Mouse (Mus musculus) CH12.LX (cell line): ENCODE measurements around the gene Cyp4x1. TPM values are rescaled to one million over a fixed set of nuclear protein-coding genes. Genes with fewer than 3 reads are reported as not detected.

Experiments
- DNase-seq: peaks from one replicate; pipeline ENCODE4 v3.0.0-alpha.2; 2013; ENCODE audit errors: extremely low read depth
- H3K27ac ChIP-seq: 2 replicates; pipeline ENCODE4 v1.5.1; 2012; ENCODE audit warnings: low read depth, mild to moderate bottlenecking, control low read depth, moderate library complexity; ENCODE audit not compliant: insufficient read depth
- H3K27me3 ChIP-seq: replicated peaks from 2 replicates; pipeline ENCODE3; 2012; ENCODE audit warnings: inconsistent platforms
- H3K36me3 ChIP-seq, 2 experiments: replicated peaks in 1 of 2; 2 replicates each; pipeline versions ENCODE3 to v1.6.1; 2012; ENCODE audit warnings: inconsistent platforms in 1 of 2, low read length in 1 of 2, mild to moderate bottlenecking in 1 of 2, mixed read lengths in 1 of 2, moderate library complexity in 1 of 2; ENCODE audit not compliant: control insufficient read depth in 1 of 2, insufficient read depth in 1 of 2
- H3K4me1 ChIP-seq, 2 experiments: 2 replicates each; pipeline ENCODE4 v1.6.1; 2012; ENCODE audit warnings: inconsistent platforms in 1 of 2, moderate library complexity in 1 of 2; ENCODE audit not compliant: insufficient read depth in 2 of 2, control insufficient read depth in 1 of 2
- H3K4me2 ChIP-seq: 2 replicates; pipeline ENCODE4 v1.6.1; 2012; ENCODE audit warnings: low read depth, mild to moderate bottlenecking, control low read depth; ENCODE audit not compliant: poor library complexity, insufficient read depth, severe bottlenecking
- H3K4me3 ChIP-seq, 3 experiments: fragments of 150-350 bp in 1 of 3; sonication (generic) in 1 of 3; replicated peaks in 1 of 3; 2 replicates each; pipeline versions ENCODE3 to v1.5.1; 2011 to 2012; ENCODE audit warnings: low read depth in 2 of 3, low read length in 2 of 3, mild to moderate bottlenecking in 2 of 3, moderate library complexity in 2 of 3, control low read depth in 1 of 3, improper control_type of control experiment in 1 of 3, inconsistent platforms in 1 of 3, mixed read lengths in 1 of 3; ENCODE audit not compliant: poor library complexity in 1 of 3
- H3K79me2 ChIP-seq: replicated peaks from 2 replicates; pipeline ENCODE4 v1.6.1; 2012; ENCODE audit warnings: mild to moderate bottlenecking, moderate library complexity; ENCODE audit not compliant: control insufficient read depth, poor library complexity, insufficient read depth, severe bottlenecking; ENCODE audit errors: extremely low read depth
- H3K9ac ChIP-seq: 2 replicates; pipeline ENCODE4 v1.6.1; 2012; ENCODE audit warnings: low read depth, mild to moderate bottlenecking, control low read depth, moderate library complexity; ENCODE audit not compliant: insufficient read depth
- H3K9me3 ChIP-seq: replicated peaks from 2 replicates; pipeline ENCODE3; 2012; ENCODE audit warnings: low read length, inconsistent platforms, mixed read lengths
- CTCF ChIP-seq, 2 experiments: IDR thresholded peaks in 1 of 2; conservative IDR thresholded peaks in 1 of 2; 2 replicates each; pipeline ENCODE4 v1.5.1; 2011 to 2012; ENCODE audit warnings: low read depth in 2 of 2, low read length in 2 of 2, improper control_type of control experiment in 1 of 2, inconsistent platforms in 1 of 2, mild to moderate bottlenecking in 1 of 2, moderate library complexity in 1 of 2
- E2F4 ChIP-seq: IDR thresholded peaks from 2 replicates; pipeline ENCODE4 v1.6.1; 2011; ENCODE audit warnings: low read depth, low read length, improper control_type of control experiment; ENCODE audit not compliant: insufficient replicate concordance
- ETS1 ChIP-seq: conservative IDR thresholded peaks from 2 replicates; pipeline ENCODE4 v1.6.1; 2012; ENCODE audit warnings: low read depth, mild to moderate bottlenecking, inconsistent platforms, low read length, improper control_type of control experiment, moderate library complexity
- HCFC1 ChIP-seq: IDR thresholded peaks from 2 replicates; pipeline ENCODE4 v1.6.1; 2012; ENCODE audit warnings: low read depth, mild to moderate bottlenecking, inconsistent platforms, low read length, improper control_type of control experiment
- IRF4 ChIP-seq: IDR thresholded peaks from 2 replicates; pipeline ENCODE4 v1.6.1; 2014; ENCODE audit warnings: low read depth, mild to moderate bottlenecking, inconsistent platforms, low read length, improper control_type of control experiment
- MAFK ChIP-seq: IDR thresholded peaks from 2 replicates; pipeline ENCODE4 v1.6.1; 2011; ENCODE audit warnings: low read length, improper control_type of control experiment; ENCODE audit not compliant: insufficient replicate concordance
- MEF2A ChIP-seq: IDR thresholded peaks from 2 replicates; pipeline ENCODE4 v1.6.1; 2014; ENCODE audit warnings: low read depth, mild to moderate bottlenecking, inconsistent platforms, low read length, improper control_type of control experiment, borderline replicate concordance
- NRF1 ChIP-seq: IDR thresholded peaks from 2 replicates; pipeline ENCODE4 v1.6.1; 2014; ENCODE audit warnings: low read depth, mild to moderate bottlenecking, inconsistent platforms, low read length, improper control_type of control experiment, moderate library complexity
- PAX5 ChIP-seq: IDR thresholded peaks from 2 replicates; pipeline ENCODE4 v1.6.1; 2012; ENCODE audit warnings: low read length, inconsistent platforms, mixed read lengths
- POLR2A ChIP-seq: IDR thresholded peaks from 2 replicates; pipeline ENCODE4 v1.6.1; 2011; ENCODE audit warnings: low read depth, mild to moderate bottlenecking, improper control_type of control experiment, low read length
- RAD21 ChIP-seq: IDR thresholded peaks from 2 replicates; pipeline ENCODE4 v1.6.1; 2011; ENCODE audit warnings: low read depth, mild to moderate bottlenecking, low read length, improper control_type of control experiment, moderate library complexity
- RCOR1 ChIP-seq: conservative IDR thresholded peaks from 2 replicates; pipeline ENCODE4 v1.6.1; 2012; ENCODE audit warnings: low read depth, mild to moderate bottlenecking, inconsistent platforms, low read length, improper control_type of control experiment
- TCF12 ChIP-seq: IDR thresholded peaks from 2 replicates; pipeline ENCODE4 v1.6.1; 2014; ENCODE audit warnings: low read depth, mild to moderate bottlenecking, inconsistent platforms, low read length, improper control_type of control experiment
- UBTF ChIP-seq: IDR thresholded peaks from 2 replicates; pipeline ENCODE4 v1.6.1; 2012; ENCODE audit warnings: low read depth, mild to moderate bottlenecking, inconsistent platforms, low read length, improper control_type of control experiment, moderate library complexity
- USF1 ChIP-seq: IDR thresholded peaks from 2 replicates; pipeline ENCODE4 v1.6.1; 2014; ENCODE audit warnings: low read depth, mild to moderate bottlenecking, inconsistent platforms, low read length, improper control_type of control experiment
- ZC3H11A ChIP-seq: IDR thresholded peaks from 2 replicates; pipeline ENCODE4 v1.6.1; 2012; ENCODE audit warnings: low read depth, mild to moderate bottlenecking, inconsistent platforms, low read length, improper control_type of control experiment
- dilution Hi-C: fragments of 300-500 bp; cut with MboI; formaldehyde crosslinking; loops from 2 replicates; pipeline ENCODE4 v1.14.3; 2020; ENCODE audit warnings: low sequenced_read_pairs; ENCODE audit not compliant: extremely low pct_unique_long_range_greater_than_20kb, extremely low pct_ligation_motif_present
- in situ Hi-C: fragments of 300-500 bp; cut with MboI; formaldehyde crosslinking; loops from 3 replicates; pipeline ENCODE4 v1.14.3; 2019; ENCODE audit warnings: low sequenced_read_pairs, low pct_ligation_motif_present, low pct_unique_long_range_greater_than_20kb, mixed read lengths
- polyA plus RNA-seq: library from polyadenylated mRNA; unstranded; fragments of >175 nt; gene quantifications from 2 replicates; pipeline ENCODE4 v1.2.1, GENCODE M21; 2012; ENCODE audit warnings: low read depth; ENCODE audit not compliant: insufficient read length
- total RNA-seq, 2 experiments: library from RNA; depleted of rRNA; stranded (reverse); fragments of 300-350 nt in 1 of 2; fragments of >200 nt in 1 of 2; gene quantifications; 2 replicates each; pipeline ENCODE4 v1.2.3; 2012 to 2014

The Cyp4x1 gene
- total and polyA plus RNA-seq, 3 experiments = 0.07 TPM; not detected in 2

GRCm38 (mm10) chr4:115119642-115120041, 14.4 kb downstream of the Cyp4x1 start:
- dilution Hi-C loops = no loop called here

GRCm38 (mm10) chr4:115113266-115113665, 20.8 kb downstream of the Cyp4x1 start:
- dilution Hi-C loops = no loop called here
- no peak for TF ChIP-seq ZC3H11A
- no peak for TF ChIP-seq RCOR1
- peak in 1 of 2 experiments; percentile 40; a peak in 2 of 4 replicates for TF ChIP-seq CTCF (conservative IDR thresholded peaks at IDR 0.05 in 1 of 2, IDR thresholded peaks at IDR 0.05 in 1 of 2; ENCODE audit: low read depth in 2 of 2, low read length in 2 of 2)
- TF ChIP-seq TCF12 = no peak
- TF ChIP-seq IRF4 = no peak
- TF ChIP-seq MAFK = no peak
- TF ChIP-seq POLR2A = no peak
- in situ Hi-C loops = no loop called here

More at GRCm38 (mm10) chr4:115119642-115120041, 14.4 kb downstream of the Cyp4x1 start:
- H3K4me3 ChIP-seq = no peak overlapping the region
- no peaks in the 10 kb centered on the region for H3K9me3 ChIP-seq
- TF ChIP-seq E2F4 (no peak), UBTF (no peak), ETS1 (no peak), HCFC1 (no peak), NRF1 (no peak), PAX5 (no peak), USF1 (no peak), MEF2A (no peak), RAD21 (no peak)
- no peak overlapping the region for H3K9ac ChIP-seq
- peaks cover 68% of the 10 kb centered on the region for H3K27me3 ChIP-seq
- H3K79me2 ChIP-seq = no peaks in the 10 kb centered on the region
- H3K4me1 ChIP-seq = peaks cover 0 to 3% of the 10 kb centered on the region in 2 experiments; a peak in 1 of 4 replicates
- no peak overlapping the region for H3K4me2 ChIP-seq
- no peak for DNase-seq
- in situ Hi-C loops = no loop called here
- no peaks in the 10 kb centered on the region for H3K36me3 ChIP-seq
- H3K27ac ChIP-seq = no peak overlapping the region

More at GRCm38 (mm10) chr4:115113266-115113665, 20.8 kb downstream of the Cyp4x1 start:
- Histone ChIP-seq H3K79me2 (no peaks in the 10 kb centered on the region), H3K9me3 (no peaks in the 10 kb centered on the region), H3K27ac (no peak overlapping the region), H3K9ac (no peak overlapping the region), H3K27me3 (peaks cover 69% of the 10 kb centered on the region), H3K4me2 (no peak overlapping the region), H3K4me3 (no peak overlapping the region), H3K4me1 (peaks cover 0 to 3% of the 10 kb centered on the region in 2 experiments; a peak in 1 of 4 replicates), H3K36me3 (no peaks in the 10 kb centered on the region)
- no peak for DNase-seq
